Mouse (Mus musculus): ENCODE measurements around the gene Gm11236. TPM values are rescaled to one million over a fixed set of nuclear protein-coding genes. Genes with fewer than 3 reads are reported as not detected.
"Not testable (repeated sequence)": the region's sequence is repeated elsewhere in the genome, so short reads cannot be mapped to it uniquely, and the experiment has no call there.

Gm11236 gene
- not detected in 2 replicates for polyA plus RNA-seq (2015; fragmentation: Nextera tagmentation; extraction: Ambion mirVana)

GRCm38 (mm10) chr4:73637821-73638220 is at the start of gene Gm11236:
TSS of gene Gm11236 (plus strand) at chr4:73638121.
- not testable (repeated sequence) for H3K36me3 ChIP-seq; H3K9me3 ChIP-seq; H3K4me3 ChIP-seq; H3K9ac ChIP-seq; H3K4me2 ChIP-seq (replicated peaks); H3K27ac ChIP-seq; H3K4me1 ChIP-seq; ATAC-seq (ENCODE audit: low FRiP score, low read depth); H3K27me3 ChIP-seq
- WGBS, result no CpG with 5 or more reads among the region's 4 CpGs

- Histone ChIP-seq H3K27ac (no peak overlapping the region), H3K9me3 (no peaks in the 10 kb centered on the region), H3K36me3 (no peaks in the 10 kb centered on the region), H3K9ac (no peak overlapping the region), H3K4me1 (no peaks in the 10 kb centered on the region), H3K4me2 (replicated peaks) (no peak overlapping the region), H3K27me3 (0 out of 2 replicates have a peak, but pooled peaks cover 2% of the 10 kb centered on the region), H3K4me3 (no peak overlapping the region)
- WGBS, result 3% methylated on average over 3 of the region's 3 CpGs
- peak; percentile 48; the same call in 1 of the 2 replicates for ATAC-seq (ENCODE audit: low FRiP score, low read depth)
Measured at GRCm38 (mm10) chr4:73599248-73599647, 38.7 kb upstream of the Gm11236 start.

- H3K4me2 ChIP-seq (replicated peaks); H3K9me3 ChIP-seq; H3K27ac ChIP-seq; ATAC-seq (ENCODE audit: low FRiP score, low read depth); H3K4me3 ChIP-seq; H3K36me3 ChIP-seq; H3K27me3 ChIP-seq; H3K9ac ChIP-seq; H3K4me1 ChIP-seq: not testable (repeated sequence)
- no CpG with 5 or more reads among the region's 3 CpGs for WGBS
Measured at GRCm38 (mm10) chr4:73607581-73607980, 30.3 kb upstream of the Gm11236 start, which contains the start of gene Gm11238. TSS of gene Gm11238 (plus strand) at chr4:73607881.

GRCm38 (mm10) chr4:73622684-73623083 is 15.2 kb upstream of the Gm11236 start, which contains the start of gene Gm11237:
TSS of gene Gm11237 (plus strand) at chr4:73622984.
- ATAC-seq (ENCODE audit: low FRiP score, low read depth); H3K4me1 ChIP-seq; H3K4me2 ChIP-seq (replicated peaks); H3K9ac ChIP-seq; H3K9me3 ChIP-seq; H3K4me3 ChIP-seq; H3K27me3 ChIP-seq; H3K27ac ChIP-seq; H3K36me3 ChIP-seq: not testable (repeated sequence)
- WGBS, result no CpG with 5 or more reads among the region's 3 CpGs

- not testable (repeated sequence) for H3K4me2 ChIP-seq (replicated peaks); H3K9ac ChIP-seq; H3K4me3 ChIP-seq; H3K27me3 ChIP-seq; H3K36me3 ChIP-seq; H3K27ac ChIP-seq; H3K4me1 ChIP-seq; H3K9me3 ChIP-seq; ATAC-seq (ENCODE audit: low FRiP score, low read depth)
- 88% methylated on average over 4 of the region's 4 CpGs for WGBS
Measured at GRCm38 (mm10) chr4:73661864-73662263, 23.9 kb downstream of the Gm11236 start.

- H3K27ac ChIP-seq; ATAC-seq (ENCODE audit: low FRiP score, low read depth); H3K27me3 ChIP-seq; H3K36me3 ChIP-seq; H3K9me3 ChIP-seq; H3K4me3 ChIP-seq; H3K4me1 ChIP-seq; H3K9ac ChIP-seq; H3K4me2 ChIP-seq (replicated peaks): not testable (repeated sequence)
- WGBS, result no CpG with 5 or more reads among the region's 4 CpGs
Measured at GRCm38 (mm10) chr4:73668054-73668453, 30.1 kb downstream of the Gm11236 start, which contains the start of gene Gm11239. TSS of gene Gm11239 (plus strand) at chr4:73668354.

GRCm38 (mm10) chr4:73683216-73683615 is 45.3 kb downstream of the Gm11236 start, which contains the start of gene Gm428:
TSS of gene Gm428 (plus strand) at chr4:73683516.
- not testable (repeated sequence) for H3K9me3 ChIP-seq; ATAC-seq (ENCODE audit: low FRiP score, low read depth)

More at GRCm38 (mm10) chr4:73683216-73683615, 45.3 kb downstream of the Gm11236 start, which contains the start of gene Gm428:
- WGBS, result 92% methylated on average over 2 of the region's 4 CpGs
- not testable (repeated sequence) for H3K4me3 ChIP-seq; H3K27ac ChIP-seq; H3K4me1 ChIP-seq; H3K9ac ChIP-seq; H3K36me3 ChIP-seq; H3K4me2 ChIP-seq (replicated peaks); H3K27me3 ChIP-seq

Other genes with a start within 250 kb of the Gm11236 start
- not detected in 2 replicates for gene Gm11487, start 233.0 kb upstream of the Gm11236 start, polyA plus RNA-seq (2015; fragmentation: Nextera tagmentation; extraction: Ambion mirVana)
- not detected in 2 replicates for gene Gm11238, start 30.2 kb upstream of the Gm11236 start, polyA plus RNA-seq (2015; fragmentation: Nextera tagmentation; extraction: Ambion mirVana)
- not detected in 2 replicates for gene Gm11237, start 15.1 kb upstream of the Gm11236 start, polyA plus RNA-seq (2015; fragmentation: Nextera tagmentation; extraction: Ambion mirVana)
- not detected in 2 replicates for gene Gm11239, start 30.2 kb downstream of the Gm11236 start, polyA plus RNA-seq (2015; fragmentation: Nextera tagmentation; extraction: Ambion mirVana)
- gene Gm428, start 45.4 kb downstream of the Gm11236 start, polyA plus RNA-seq (2015; fragmentation: Nextera tagmentation; extraction: Ambion mirVana), result not detected in 2 replicates
- gene Rasef, start 152.9 kb downstream of the Gm11236 start, polyA plus RNA-seq (2015; fragmentation: Nextera tagmentation; extraction: Ambion mirVana), result 1.1 and 1.4 TPM in 2 replicates
- not detected in 2 replicates for gene Gm11758, start 238.1 kb downstream of the Gm11236 start, polyA plus RNA-seq (2015; fragmentation: Nextera tagmentation; extraction: Ambion mirVana)

Data from limb, embryonic 13.5 days (tissue).